Mouse (Mus musculus): Measurements from ENCODE around the gene Tmem116.

DNA sequence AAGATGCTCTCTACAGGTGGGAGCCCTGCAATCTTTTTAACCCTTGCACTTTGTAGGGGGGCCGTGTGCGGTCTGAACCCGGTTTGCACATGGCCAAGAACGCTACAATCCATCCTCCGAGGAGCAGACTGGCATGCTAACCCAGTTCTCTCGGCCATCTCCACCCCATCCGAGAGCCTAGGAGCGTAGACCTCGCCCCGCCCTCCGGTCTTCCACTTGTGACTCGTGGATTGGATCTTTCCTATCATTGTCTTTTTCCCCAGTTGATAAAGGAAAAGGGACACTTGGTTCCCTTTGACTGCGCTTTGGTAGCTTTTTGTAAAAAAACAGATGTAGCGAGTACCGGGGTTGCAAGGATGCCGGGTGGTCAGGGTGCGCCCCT, at the start of gene Tmem116:
- TF ChIP-seq HCFC1 (IDR thresholded peaks at IDR 0.05; ENCODE audit: borderline replicate concordance, insufficient read depth, low read length): no peak
- no peak for TF ChIP-seq MAFK (IDR thresholded peaks at IDR 0.05; ENCODE audit: insufficient read depth, low read depth, low read length)
- no peak for TF ChIP-seq ZC3H11A (IDR thresholded peaks at IDR 0.05; ENCODE audit: borderline replicate concordance, low read depth, low read length)

All from ES-E14 (cell line).